Mouse (Mus musculus) thymus, postnatal 36 days (tissue): ENCODE data around the gene Cpped1.

Experiments used
- DNase-seq, 2 experiments: peaks; one replicate each; pipeline ENCODE4 v3.0.0; 2022; ENCODE audit warnings: mixed read lengths in 2 of 2

The Cpped1 gene

DNA sequence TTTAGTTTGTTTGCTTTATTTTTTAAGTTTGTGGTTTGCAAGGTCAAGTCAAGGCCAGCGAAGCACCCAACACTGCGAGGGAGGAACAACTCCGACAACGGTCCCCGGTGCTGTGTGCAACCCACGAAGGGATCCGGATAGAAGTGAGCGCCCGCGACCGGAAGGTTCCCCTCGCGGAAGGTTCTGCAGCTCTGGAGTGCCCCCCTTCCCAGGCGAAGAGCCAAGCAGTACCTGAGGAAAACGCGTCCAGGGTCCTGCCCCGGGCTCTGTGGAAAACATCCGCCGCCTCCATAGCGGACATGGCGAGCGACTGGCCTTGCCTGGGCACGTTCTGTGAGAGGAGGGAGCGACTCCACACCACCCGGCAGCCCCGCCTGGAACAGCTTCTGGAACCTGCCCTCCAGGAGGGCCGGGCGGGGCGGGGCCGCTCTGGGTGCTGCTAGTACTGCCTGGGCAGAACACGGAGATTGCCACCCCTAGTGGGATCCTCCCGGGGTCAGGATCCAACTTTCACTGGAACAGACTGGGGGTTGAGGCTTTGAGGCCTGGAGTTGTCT is at the start of gene Cpped1:
Cpped1 (minus strand) TSS at position 411 of the 557 bp plus-strand sequence.
- DNase-seq = peak; percentile 88 to 92

DNA sequence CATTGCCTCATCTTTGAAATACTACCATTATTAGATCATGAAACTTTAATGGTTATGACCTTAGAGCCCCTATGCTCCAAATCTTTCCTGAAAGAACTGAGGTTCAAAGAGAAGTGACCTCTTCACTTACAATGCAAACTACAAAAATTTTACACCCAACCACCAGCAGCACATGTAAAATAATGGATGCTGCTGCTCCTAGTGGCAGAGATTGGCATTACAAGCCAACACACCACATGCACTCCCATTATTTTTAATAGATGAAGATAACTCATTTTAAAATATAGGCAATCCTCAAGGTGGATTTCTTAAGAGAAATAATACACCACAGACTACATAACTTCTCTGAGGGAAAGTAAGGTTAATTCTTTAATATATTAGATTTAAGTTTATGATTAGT is 31.2 kb upstream of the Cpped1 start:
- DNase-seq = peak; percentile 10 to 28

DNA sequence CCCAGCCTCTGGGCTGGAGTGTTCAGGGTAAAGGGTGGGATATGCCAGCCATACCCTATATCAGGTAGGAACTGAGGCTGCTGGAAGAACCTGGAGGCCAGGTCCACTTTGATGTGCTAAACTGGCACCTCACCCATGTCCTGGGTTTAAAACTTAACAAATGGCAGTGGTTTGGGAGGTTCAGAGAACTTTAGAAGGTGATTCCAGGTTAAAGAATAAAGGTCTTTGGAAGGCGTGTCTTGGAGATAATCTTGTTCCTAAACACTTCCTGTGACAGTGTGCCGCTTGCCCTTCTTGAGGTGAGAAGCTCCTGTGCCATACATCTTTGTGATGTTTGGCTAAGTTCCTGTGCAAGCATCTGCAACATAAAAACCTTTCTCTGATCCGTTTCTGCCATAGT is 1.6 kb upstream of the Cpped1 start:
- no peak for DNase-seq

DNA sequence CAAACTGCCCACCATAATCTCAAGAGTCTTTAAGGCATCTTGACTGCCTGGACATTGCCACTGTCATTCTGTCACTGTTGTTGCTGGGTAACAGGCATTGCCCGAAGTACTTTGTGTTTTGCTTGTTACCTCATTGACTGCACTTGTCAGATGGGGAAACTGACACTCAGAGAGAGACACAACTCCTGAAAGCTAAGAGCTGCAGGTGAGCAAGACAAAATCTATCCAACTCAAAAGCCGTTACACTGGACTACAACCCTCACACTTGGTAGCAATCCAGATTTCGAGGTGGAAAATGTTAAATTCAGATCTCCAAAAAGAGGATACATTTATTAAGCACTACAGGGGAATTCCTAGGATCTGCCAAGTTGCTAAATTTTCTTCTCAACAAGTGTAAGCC is 572 bp upstream of the Cpped1 start:
- no peak for DNase-seq

DNA sequence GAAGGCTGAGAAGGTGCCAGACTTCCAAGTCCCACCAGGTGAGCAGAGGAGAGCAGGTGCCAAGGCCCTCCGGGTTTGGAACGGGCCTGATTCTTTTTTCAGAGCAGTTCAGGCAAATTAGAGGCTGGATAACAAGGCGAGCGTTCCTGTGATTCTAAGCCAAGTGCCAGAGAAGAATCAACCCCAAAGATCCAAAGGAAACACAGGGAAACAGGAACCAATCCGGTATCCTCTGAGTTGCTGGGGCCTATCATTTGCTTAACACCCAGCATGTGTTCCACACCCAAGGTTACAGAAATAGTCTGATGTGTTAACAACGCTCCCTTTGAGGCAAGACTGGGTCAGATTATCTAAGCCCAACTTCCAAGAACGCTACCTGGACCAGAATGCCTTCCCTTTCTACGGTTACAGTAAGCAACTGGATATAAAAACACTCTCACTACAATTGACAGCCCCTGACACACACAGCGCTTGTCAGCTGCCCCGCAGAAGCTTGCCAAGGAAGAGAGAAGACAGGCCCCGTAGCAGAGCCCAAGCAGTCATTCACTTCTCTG is 707 bp downstream of the Cpped1 start:
- no peak for DNase-seq

DNA sequence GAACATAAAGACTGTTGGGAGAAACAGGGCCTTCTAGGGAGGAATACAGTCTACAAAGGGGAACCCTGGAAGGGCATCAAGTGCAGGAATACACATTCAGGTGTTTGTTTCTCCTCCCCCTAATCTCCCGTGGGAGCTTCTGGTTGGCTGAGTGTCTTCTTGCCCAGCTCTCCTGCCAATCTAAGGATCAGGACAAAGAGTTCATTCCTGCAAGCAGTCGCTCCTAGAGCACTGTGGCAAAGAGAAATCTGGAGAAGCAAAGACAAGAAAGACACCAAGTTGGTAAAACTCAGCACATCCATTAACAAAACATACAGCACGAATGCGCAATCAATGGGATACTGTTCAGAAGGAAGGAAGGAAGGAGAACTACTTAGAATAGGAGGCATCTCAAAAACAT is 1.4 kb downstream of the Cpped1 start:
- no peak for DNase-seq

DNA sequence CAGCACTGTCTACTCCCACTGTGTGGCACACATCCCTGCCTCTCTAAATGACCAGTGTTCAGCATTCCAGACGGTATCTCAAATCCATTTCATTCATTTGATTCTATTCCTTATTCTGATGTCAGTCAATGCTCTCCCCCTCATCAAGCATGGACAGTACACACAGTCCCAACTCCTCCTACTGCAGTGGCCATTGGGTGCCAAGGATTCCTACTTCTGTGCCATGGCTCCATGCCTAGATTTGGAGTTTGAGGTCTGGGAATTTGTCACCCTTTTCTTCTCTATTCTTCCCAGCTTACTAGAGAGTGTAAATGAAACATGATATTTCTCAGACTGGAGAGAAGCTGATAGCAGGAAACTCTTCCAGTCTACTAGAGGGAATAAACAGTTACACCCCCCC is 2.3 kb downstream of the Cpped1 start:
- no peak for DNase-seq

DNA sequence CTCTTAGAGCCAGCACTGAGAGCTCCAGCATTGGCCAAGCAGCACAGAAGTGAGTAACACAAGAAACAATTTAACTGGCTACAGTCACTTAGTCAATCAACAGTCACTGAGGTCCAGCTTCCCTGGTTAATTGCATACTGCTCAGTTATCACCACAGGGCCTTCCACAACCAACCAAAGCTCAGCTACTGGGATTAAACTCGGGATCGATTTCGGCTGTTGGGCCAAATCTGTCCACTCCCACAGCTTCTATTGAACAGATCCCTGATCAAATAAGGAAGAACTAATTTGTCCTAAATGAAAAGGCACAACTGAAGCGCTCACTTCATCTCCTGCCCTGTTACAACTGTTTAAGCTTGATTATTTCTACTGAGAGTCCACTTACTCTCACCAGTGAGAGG is 4.0 kb downstream of the Cpped1 start:
- no peak for DNase-seq

DNA sequence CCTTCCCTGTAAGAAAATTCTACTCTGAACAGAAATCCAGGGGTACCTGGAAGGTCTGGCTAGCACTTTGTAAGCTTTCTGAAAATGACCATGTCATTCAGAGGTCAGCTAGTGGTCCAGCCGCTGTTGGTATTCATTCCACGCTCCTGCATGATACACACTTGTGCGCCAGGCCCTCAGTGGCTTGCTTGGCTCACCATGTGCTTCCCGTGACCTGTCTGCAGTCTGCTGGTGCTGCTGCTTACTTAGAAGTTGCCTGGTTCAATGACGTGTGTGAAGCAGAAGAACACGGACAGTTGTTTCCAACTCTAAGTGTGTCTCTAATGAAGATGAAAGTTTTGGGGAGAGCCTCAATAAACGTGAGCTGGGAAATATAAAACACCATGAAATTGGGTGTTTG is 7.2 kb downstream of the Cpped1 start:
- DNase-seq = no peak

DNA sequence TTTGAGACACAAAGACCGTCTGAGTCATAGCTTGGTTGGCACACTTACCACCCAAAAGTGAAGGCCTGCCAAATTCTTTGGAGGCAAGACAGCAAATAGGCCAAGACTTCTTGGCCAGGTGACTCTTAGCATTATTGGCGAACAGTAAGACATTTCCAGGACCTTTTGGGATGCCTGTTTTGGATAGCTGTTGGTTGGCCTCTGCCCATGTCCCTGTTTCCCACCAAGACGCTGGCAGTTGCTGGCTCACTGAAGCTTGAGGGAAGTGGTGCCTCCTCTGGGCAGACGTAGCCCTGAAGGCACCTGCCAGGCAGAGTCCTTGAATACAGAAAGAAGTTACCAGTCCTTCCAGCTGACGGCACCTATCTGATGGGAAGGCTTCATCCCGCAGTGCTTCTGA is 8.9 kb downstream of the Cpped1 start:
- no peak for DNase-seq

DNA sequence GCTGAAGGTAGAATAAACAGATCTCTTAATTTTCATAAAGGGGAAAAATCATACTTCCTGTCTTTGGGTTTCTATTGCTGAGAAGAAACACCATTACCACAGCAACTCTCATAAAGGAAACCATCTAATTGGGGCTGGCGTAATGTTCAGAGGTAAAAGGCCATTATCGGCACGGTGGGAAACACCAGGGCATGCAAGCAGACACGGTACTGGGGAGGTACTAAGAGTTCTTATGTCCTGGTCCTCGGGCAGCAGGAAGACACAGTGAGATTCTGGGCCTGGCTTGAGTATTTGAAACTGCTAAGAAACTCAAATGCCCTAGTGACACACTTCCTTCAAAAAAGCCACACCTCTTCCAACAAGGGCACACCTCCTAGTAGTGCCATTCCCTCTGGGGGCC is 12.8 kb downstream of the Cpped1 start:
- no peak for DNase-seq

DNA sequence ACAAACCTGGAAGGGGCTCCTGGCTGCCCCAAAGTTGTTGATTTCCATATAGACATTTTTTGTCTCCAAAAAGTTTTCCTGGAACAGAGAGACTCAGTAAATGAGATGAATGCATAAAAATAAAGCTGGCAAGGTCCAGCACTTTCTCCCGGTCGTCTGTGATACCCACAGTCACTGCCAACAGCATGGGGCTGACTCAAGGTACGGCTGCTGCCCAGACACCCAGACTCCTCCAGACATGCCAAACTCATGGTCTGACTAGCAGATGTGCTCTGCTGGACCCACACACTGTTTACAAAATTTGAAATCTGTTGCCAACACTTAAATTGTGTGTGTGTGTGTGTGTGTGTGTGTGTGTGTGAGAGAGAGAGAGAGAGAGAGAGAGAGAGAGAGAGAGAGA is 14.4 kb downstream of the Cpped1 start:
- no peak for DNase-seq

DNA sequence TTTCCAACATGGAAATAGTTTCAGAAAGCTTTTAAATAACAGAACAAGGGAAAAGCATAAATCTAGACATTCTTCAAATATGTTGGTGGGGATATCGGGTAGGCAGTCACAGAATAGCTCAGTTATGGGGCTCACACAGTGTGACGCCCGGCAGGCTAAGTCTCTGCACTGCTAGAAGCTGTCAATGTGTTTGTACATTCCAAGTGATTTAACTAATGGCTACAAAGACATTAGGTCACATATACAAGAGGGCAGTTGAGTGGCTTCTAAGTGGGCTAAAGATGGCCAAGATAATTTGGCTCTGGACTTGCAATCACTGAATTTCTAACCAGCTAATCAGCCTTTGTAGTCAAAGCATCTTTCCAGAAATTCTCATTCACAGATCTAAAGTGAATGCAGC is 19.1 kb downstream of the Cpped1 start:
- DNase-seq = no peak

DNA sequence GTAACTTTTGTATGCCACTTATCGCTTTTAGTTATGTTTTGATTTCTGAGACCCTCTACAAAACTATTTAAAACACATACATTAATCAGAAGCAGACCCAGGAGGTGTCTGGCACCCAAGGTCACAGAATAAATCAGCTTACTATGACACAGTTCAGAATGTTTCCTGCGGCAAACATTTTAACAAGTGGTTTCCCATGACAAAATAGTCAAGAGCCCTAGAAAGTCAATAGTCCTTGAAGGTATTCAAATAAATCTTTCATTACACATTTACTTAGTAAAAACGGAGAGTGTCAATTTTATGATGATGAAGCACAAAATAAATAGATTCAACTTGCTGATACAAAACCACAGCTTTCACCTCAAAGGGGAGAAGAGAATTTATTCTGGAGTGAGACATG is 19.5 kb downstream of the Cpped1 start:
- DNase-seq = no peak

DNA sequence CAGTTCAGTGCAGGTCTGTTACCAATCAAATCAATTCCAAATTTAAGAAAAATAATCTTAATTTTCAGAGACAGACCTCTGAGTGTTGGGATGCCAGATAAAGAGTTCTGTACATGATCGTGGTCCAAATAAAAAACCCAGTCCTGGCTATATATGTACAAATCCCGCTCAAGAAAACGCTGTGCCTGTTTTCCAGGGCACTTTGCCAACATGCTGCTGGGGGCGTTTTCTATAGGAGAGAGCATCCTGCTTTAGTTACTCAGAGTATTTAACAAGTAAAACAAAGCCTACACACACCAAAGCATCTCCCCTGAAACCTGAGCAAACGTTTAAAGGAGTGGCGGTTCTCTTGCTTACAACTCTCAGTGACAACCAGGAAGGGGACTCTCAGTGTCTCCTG is 27.4 kb downstream of the Cpped1 start:
- DNase-seq = no peak

DNA sequence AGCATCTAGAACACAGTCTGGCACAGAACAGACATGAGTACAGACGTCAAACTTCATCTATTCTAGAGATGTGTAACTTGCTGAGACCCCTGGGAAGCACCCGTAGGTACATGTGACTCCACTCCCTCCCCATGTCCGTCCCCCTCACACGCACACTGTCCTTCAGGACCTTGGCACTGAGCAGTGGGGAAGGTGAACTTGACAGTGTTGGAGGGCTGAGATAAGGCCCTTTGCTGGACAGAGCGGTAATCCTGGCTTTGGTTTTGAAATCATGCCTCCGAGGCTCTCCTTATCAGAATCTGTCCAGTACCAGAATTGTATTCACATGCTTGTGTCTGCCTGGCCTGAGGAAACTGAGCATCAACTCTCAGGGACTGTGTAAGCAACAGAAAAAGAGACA is 28.8 kb downstream of the Cpped1 start:
- no peak for DNase-seq

DNA sequence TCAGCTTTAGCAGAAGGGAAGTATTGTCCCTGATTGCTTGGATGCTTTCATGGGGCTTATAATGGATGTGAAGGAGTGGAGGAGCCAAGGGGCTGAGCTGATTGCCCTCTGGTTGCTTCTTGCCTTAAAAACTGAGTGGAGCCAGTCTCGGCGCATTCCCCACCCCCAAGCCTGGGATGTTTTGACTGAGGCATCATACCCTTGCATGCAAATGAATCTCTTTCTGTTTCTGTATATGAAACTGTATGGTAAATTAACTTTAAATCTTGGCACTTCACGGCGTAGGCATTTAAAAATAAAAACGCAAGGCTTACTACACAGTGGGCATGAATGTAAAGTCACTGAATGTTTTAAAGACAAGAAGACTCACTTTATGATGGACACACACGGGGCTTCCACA is 30.0 kb downstream of the Cpped1 start:
- DNase-seq = no peak

DNA sequence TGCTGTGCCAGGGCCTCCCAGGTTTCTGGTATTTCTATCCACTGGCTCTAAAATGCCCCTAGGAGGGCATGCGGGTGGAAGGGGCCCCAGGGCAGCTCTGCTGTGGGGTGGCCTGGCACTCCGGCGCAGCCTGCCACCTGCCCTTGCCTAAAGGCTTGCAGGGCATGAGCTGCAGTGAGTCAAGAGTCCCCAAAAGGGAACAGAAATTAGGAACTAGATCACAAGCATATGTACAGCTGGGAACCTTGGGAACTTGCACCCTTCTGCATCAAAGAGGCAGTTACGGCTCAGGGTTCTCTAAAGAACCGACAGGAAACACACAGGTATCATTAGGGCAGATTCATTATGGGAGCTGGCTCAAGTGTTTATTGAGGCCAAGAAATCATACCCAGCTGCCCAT is 34.0 kb downstream of the Cpped1 start:
- no peak for DNase-seq

DNA sequence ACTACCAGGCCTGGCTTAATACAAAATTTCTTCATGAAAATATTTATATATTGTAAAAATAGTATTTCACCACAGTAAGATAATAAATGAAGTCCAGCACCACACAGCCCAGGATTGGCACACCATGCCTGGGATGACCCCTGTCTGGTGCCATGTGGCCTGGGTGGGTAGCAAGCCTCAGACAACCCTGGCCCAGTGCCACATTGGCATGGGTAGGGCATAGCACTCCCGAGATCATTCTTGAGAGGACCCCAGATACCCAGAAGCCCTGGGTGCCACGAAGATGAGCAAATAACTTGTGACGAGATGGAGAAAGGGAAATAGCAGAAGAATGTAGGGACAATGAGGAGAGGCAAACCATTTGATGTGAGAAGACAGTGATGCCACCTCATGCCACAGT is 36.0 kb downstream of the Cpped1 start:
- no peak for DNase-seq

DNA sequence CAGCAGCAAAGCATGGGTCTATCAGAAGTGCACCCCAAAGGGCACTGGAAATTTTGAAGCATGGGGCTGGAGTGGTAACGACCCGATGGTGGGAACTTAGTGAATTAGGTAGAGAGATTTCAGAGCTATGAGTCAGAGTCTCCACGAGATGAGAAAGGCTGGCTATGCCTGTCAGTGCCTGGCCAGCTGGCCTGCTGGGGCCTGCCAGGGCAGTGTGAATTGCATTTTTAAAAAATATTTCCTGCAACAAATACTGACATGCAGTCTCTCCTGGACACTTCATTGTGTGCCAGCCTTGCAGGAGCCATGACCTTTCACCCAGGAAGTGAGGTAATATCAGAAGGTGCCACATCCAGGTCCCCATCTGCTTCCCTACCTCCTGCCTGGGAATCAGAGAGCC is 40.8 kb downstream of the Cpped1 start:
- no peak for DNase-seq

DNA sequence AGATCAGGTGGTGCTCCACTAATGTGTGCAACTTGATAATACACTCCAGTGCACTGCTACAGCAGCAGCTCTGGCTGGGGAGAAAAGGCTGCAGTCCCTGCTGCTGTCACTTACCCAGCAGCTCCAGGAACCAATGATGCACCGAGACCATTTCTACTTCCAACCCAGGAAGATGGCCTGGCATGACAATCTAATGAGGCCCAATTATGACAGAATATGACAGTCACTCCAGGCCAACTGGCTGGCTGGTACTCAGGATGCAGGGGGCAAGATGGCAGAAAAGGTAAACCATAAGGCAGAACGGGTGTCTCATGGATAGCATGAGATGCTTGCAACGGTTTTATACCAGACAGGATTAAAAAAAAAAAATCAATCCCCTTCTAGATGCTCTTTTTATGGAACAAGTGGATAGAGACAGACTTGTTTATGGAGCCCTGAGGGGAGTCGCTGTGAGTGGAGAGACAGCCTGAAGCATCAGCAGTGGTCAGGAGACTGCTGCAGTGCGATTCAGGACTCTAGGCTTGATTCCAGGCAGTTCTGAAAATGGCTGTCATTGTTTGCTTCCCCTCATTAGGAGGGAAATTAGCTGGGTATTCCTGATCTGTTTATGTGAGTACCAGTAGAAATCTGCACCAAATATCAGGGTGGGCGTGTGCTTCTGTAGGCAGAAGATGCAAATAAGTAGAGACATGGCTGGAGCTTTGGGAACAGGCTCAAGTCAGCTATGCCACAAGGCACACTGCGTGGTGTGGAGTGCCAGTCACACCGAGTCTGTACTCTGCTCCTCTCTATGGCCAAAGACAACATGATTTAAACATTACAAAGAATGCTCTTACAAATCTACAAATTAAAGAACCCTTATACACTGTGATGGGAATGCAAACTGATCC is 56.3 kb downstream of the Cpped1 start:
- no peak for DNase-seq

DNA sequence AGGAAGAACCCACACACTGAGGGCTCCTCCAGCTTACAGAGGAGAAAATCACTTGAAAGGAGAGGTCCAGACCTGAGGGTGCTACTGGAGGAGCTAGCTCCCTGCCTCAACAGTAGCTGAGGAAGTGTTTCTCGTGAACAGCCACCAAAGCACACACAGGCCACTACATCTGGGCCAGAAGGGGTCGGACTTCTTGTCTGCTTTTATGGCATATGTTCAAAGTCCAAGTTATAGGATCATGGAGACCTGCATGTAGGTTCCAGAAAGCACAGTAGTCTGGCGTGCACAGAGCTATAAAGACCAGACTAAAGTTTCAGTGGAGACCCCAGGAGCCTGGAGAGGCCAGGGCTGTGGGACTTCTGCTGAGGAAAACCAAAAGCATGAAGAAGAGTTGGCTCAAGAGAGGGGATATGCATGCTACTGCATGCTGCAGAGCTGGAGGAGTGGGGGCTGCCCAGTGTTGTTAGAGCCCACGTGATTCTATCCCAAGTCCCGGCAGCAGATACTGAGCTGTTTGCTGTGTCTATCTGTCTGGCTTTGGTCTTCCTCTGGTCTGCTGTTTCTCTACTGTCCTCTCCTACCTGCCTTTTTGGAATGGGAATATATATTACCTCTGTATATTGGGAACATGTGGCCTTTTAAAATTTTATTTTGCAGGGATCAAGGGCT is 60.1 kb downstream of the Cpped1 start:
- no peak for DNase-seq

DNA sequence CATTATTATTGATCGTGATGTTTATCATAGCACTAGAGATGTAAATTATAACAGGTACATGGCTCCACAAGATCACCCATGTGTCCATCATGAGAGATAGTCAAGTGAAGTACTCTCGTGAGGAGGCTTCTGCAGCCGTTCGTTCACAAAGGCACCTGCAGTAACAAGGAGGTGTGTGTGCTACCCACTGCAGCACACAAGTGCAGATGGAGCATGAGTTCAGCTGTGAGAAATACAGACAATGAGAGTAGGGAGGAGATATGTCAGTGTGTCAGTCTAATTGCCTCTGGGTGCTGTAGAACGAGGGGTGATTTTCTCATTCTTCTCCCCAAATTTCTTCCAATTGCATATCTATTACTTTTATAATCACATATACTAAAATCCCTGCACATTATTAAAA is 63.9 kb downstream of the Cpped1 start:
- no peak for DNase-seq

DNA sequence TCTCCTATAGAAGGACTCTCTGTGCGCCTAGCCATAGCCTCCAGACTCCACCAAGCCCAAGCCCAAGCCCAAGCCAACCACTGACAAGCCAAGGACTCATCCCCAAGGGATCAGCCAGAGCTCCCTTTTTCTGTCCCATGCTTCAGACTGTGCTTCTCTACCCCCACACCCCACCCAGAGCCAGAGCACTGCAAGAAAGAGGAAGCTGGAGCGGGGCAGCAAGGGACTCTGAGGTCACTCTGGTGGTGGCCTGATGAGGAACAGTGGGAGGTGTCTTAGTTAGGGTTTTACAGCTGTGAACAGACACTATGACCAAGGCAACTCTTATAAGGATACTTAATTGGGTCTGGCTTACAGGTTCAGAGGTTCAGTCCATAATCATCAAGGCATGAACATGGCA is 65.8 kb downstream of the Cpped1 start:
- no peak for DNase-seq
